ENCODE assay signal across 9 mouse cellular contexts in the genomic region with DNA sequence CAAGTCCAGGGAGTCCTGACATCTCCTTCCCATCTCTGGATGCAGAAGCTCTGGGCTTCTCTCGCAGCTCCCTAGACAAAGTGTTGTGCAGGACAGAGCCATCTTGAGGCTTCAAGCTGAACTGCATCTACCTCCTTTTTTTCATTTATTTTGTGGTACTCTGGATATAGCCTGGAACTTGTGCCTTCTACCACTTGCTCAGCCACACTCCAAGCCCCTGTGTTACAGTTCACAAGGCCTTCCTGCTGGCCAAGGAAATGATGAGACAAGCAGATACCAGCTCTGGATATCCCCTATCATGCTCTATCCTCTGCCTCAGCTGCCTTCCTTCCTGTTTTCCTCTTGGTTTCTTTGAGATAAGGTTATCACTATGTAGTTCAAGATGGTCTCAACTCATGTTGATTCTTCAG. TPM values are rescaled to one million over a fixed set of nuclear protein-coding genes. Genes with fewer than 3 reads are reported as not detected.
A peak's percentile ranks its signal among the peaks of the same experiment; 100 is the strongest.
DNase-seq lines count a peak whose midpoint lies in the region; ATAC-seq and TF ChIP-seq lines count a peak whose summit lies in the region.
"Had no signal": no experiment of that assay in that cellular context is flagged by ENCODE, and none has a peak within 500 bp of the region (broad histone marks: within the 10 kb centered on the region; RNA-seq: fewer than 3 reads in every experiment).

No protein-coding gene starts in this region.

- no peak overlapping the region for H3K27ac ChIP-seq in kidney, embryonic 15.5 days
- no peak overlapping the region for H3K27ac ChIP-seq in kidney, postnatal 0 days
- H3K27ac ChIP-seq: embryonic facial prominence, embryonic 15.5 days had no signal

- no peak overlapping the region for H3K4me3 ChIP-seq in kidney, embryonic 15.5 days (replicated peaks)
- no peak overlapping the region for H3K4me3 ChIP-seq in kidney, postnatal 0 days (replicated peaks; ENCODE audit: low read depth, low read length)
- H3K4me3 ChIP-seq: embryonic facial prominence, embryonic 15.5 days had no signal

- no peaks in the 10 kb centered on the region for H3K4me1 ChIP-seq in kidney, embryonic 15.5 days
- no peaks in the 10 kb centered on the region for H3K4me1 ChIP-seq in kidney, postnatal 0 days (replicated peaks; ENCODE audit: insufficient read depth, low read length)
- H3K4me1 ChIP-seq: embryonic facial prominence, embryonic 15.5 days had no signal

- DNase-seq in kidney, adult 18-20 months, result peak; percentile 22
- peak; percentile 52 for DNase-seq in R1 (ENCODE audit: low read depth, low spot score)
- DNase-seq in kidney, postnatal 0 days (ENCODE audit: low spot score), result peak; percentile 78
- DNase-seq in urinary bladder, postnatal 25 days (ENCODE audit: low spot score), result no peak
- no peak for DNase-seq in adrenal gland, adult 18-20 months (ENCODE audit: low spot score in 2 of 2)

- no peaks in the 10 kb centered on the region for H3K9me3 ChIP-seq in kidney, embryonic 15.5 days (replicated peaks)
- no peaks in the 10 kb centered on the region for H3K9me3 ChIP-seq in kidney, postnatal 0 days (replicated peaks; ENCODE audit: low read length)
- H3K9me3 ChIP-seq: embryonic facial prominence, embryonic 15.5 days had no signal

- peaks cover 86% of the 10 kb centered on the region for H3K36me3 ChIP-seq in kidney, embryonic 15.5 days
- peaks cover 35% of the 10 kb centered on the region for H3K36me3 ChIP-seq in kidney, postnatal 0 days (ENCODE audit: insufficient read depth, low read length)

- H3K9ac ChIP-seq in kidney, embryonic 15.5 days, result no peak overlapping the region
- H3K9ac ChIP-seq in kidney, postnatal 0 days (ENCODE audit: low read depth, low read length), result no peak overlapping the region
- H3K9ac ChIP-seq: embryonic facial prominence, embryonic 15.5 days had no signal

- peak; percentile 73 for TF ChIP-seq CTCF in kidney, postnatal 0 days (IDR thresholded peaks at IDR 0.05; ENCODE audit: low read depth)

- whole genome bisulfite sequencing in kidney, embryonic 15.5 days, result 14% methylated on average over 1 of the region's 1 CpGs
- WGBS in kidney, postnatal 0 days, result 8% methylated on average over 1 of the region's 1 CpGs

- H3K27me3 ChIP-seq in kidney, embryonic 15.5 days, result no peaks in the 10 kb centered on the region
- no peaks in the 10 kb centered on the region for H3K27me3 ChIP-seq in kidney, postnatal 0 days (ENCODE audit: insufficient read depth, low read length)
- H3K27me3 ChIP-seq: embryonic facial prominence, embryonic 15.5 days had no signal

- H3K4me2 ChIP-seq in kidney, embryonic 15.5 days, result no peak overlapping the region
- H3K4me2 ChIP-seq in kidney, postnatal 0 days (ENCODE audit: low read length), result no peak overlapping the region
- H3K4me2 ChIP-seq: embryonic facial prominence, embryonic 15.5 days had no signal

- ATAC-seq in kidney, embryonic 15.5 days (replicated peaks; ENCODE audit: low FRiP score), result no peak
- ATAC-seq in CD4-positive, CD25-positive, alpha-beta regulatory T cell, adult 4 months, result peak; percentile 49
- ATAC-seq in kidney, postnatal 0 days (replicated peaks; ENCODE audit: low FRiP score, low read depth), result no peak
- ATAC-seq in megakaryocyte-erythroid progenitor cell, adult 5-6 weeks (replicated peaks; ENCODE audit: low FRiP score, low TSS enrichment, poor library complexity, severe bottlenecking), result peak; percentile 65

RNA-seq across cellular contexts. Expression of a gene that starts 15.3 kb away (rescaled TPM):
- not detected in 2 replicates for polyA plus RNA-seq in kidney, embryonic 15.5 days (2015; fragmentation: Nextera tagmentation; extraction: Ambion mirVana)
- polyA plus RNA-seq in CD4-positive, CD25-positive, alpha-beta regulatory T cell, adult 4 months (2017; shearing (Covaris generic)), result not detected
- polyA plus RNA-seq in kidney, postnatal 0 days (2015; fragmentation: Nextera tagmentation; extraction: Ambion mirVana), result not detected in 2 replicates
- not detected in 2 replicates for total RNA-seq in megakaryocyte-erythroid progenitor cell, adult 5-6 weeks (2014; fragmentation: Nextera tagmentation)
- total RNA-seq in megakaryocyte-erythroid progenitor cell, adult 5-6 weeks (2017), result not detected in 2 replicates
- total RNA-seq in adrenal gland, adult 18-20 months (2021), result not detected
- polyA plus RNA-seq: embryonic facial prominence, embryonic 15.5 days had no signal

RNA-seq across cellular contexts. Expression of a gene that starts 21.6 kb away (rescaled TPM):
- not detected in 2 replicates for polyA plus RNA-seq in kidney, embryonic 15.5 days (2015; fragmentation: Nextera tagmentation; extraction: Ambion mirVana)
- polyA plus RNA-seq in CD4-positive, CD25-positive, alpha-beta regulatory T cell, adult 4 months (2017; shearing (Covaris generic)), result not detected
- 0.63 and 0.65 TPM in 2 replicates for polyA plus RNA-seq in kidney, postnatal 0 days (2015; fragmentation: Nextera tagmentation; extraction: Ambion mirVana)
- total RNA-seq in megakaryocyte-erythroid progenitor cell, adult 5-6 weeks (2014; fragmentation: Nextera tagmentation), result not detected in 2 replicates
- total RNA-seq in megakaryocyte-erythroid progenitor cell, adult 5-6 weeks (2017), result not detected in 2 replicates
- not detected for total RNA-seq in adrenal gland, adult 18-20 months (2021)
- polyA plus RNA-seq: embryonic facial prominence, embryonic 15.5 days had no signal

RNA-seq across cellular contexts. Expression of a gene that starts 32.2 kb away (rescaled TPM):
- 17.3 TPM in 2 replicates for polyA plus RNA-seq in kidney, embryonic 15.5 days (2015; fragmentation: Nextera tagmentation; extraction: Ambion mirVana)
- polyA plus RNA-seq in CD4-positive, CD25-positive, alpha-beta regulatory T cell, adult 4 months (2017; shearing (Covaris generic)), result 10 to 100 TPM; 12.0 to 12.5 TPM
- 12.4 and 12.6 TPM in 2 replicates for polyA plus RNA-seq in kidney, postnatal 0 days (2015; fragmentation: Nextera tagmentation; extraction: Ambion mirVana)
- 18.1 and 19.7 TPM in 2 replicates for total RNA-seq in megakaryocyte-erythroid progenitor cell, adult 5-6 weeks (2014; fragmentation: Nextera tagmentation)
- total RNA-seq in megakaryocyte-erythroid progenitor cell, adult 5-6 weeks (2017), result 30.6 and 38.4 TPM in 2 replicates
- total RNA-seq in adrenal gland, adult 18-20 months (2021), result 10 to 100 TPM; 13.8 to 14.6 TPM

RNA-seq across cellular contexts. Expression of a gene that starts 32.2 kb away (rescaled TPM):
- 12.6 and 13.6 TPM in 2 replicates for polyA plus RNA-seq in kidney, embryonic 15.5 days (2015; fragmentation: Nextera tagmentation; extraction: Ambion mirVana)
- 10 to 100 TPM in 1 of 2 experiments, 1 to 10 TPM in 1; 8.4 to 14.8 TPM for polyA plus RNA-seq in CD4-positive, CD25-positive, alpha-beta regulatory T cell, adult 4 months (2017; shearing (Covaris generic))
- 7.5 and 9.3 TPM in 2 replicates for polyA plus RNA-seq in kidney, postnatal 0 days (2015; fragmentation: Nextera tagmentation; extraction: Ambion mirVana)
- 9.1 and 15.6 TPM in 2 replicates for total RNA-seq in megakaryocyte-erythroid progenitor cell, adult 5-6 weeks (2014; fragmentation: Nextera tagmentation)
- total RNA-seq in megakaryocyte-erythroid progenitor cell, adult 5-6 weeks (2017), result 8.3 and 8.5 TPM in 2 replicates
- total RNA-seq in adrenal gland, adult 18-20 months (2021), result 1 to 10 TPM; 5.9 to 6.9 TPM

RNA-seq across cellular contexts. Expression of a gene that starts 34.1 kb away (rescaled TPM):
- polyA plus RNA-seq in kidney, embryonic 15.5 days (2015; fragmentation: Nextera tagmentation; extraction: Ambion mirVana), result 89.8 and 97.7 TPM in 2 replicates
- 10 to 100 TPM; 22.9 to 28.7 TPM for polyA plus RNA-seq in CD4-positive, CD25-positive, alpha-beta regulatory T cell, adult 4 months (2017; shearing (Covaris generic))
- polyA plus RNA-seq in kidney, postnatal 0 days (2015; fragmentation: Nextera tagmentation; extraction: Ambion mirVana), result 103 and 110 TPM in 2 replicates
- total RNA-seq in megakaryocyte-erythroid progenitor cell, adult 5-6 weeks (2014; fragmentation: Nextera tagmentation), result 101 and 111 TPM in 2 replicates
- total RNA-seq in megakaryocyte-erythroid progenitor cell, adult 5-6 weeks (2017), result 58.3 and 88.6 TPM in 2 replicates
- 10 to 100 TPM; 52.4 to 62.2 TPM for total RNA-seq in adrenal gland, adult 18-20 months (2021)

Comparison
In these comparisons a context has a peak if more than half of its experiments do, and no peak if none do; other contexts are left out.
1. DNase-seq: peak in kidney, adult 18-20 months (single experiment), R1 (single experiment) and kidney, postnatal 0 days (single experiment); none in urinary bladder, postnatal 25 days (single experiment) and adrenal gland, adult 18-20 months (0 of 2).
2. ATAC-seq: peak in CD4-positive, CD25-positive, alpha-beta regulatory T cell, adult 4 months (single experiment) and megakaryocyte-erythroid progenitor cell, adult 5-6 weeks (single experiment); none in kidney, embryonic 15.5 days (single experiment) and kidney, postnatal 0 days (single experiment).